In genomic region chr11:98942923-98943641, GRCm38 (mm10) we compare ENCODE assay signal across 8 mouse cellular contexts. TPM values are rescaled to one million over a fixed set of nuclear protein-coding genes. Genes with fewer than 3 reads are reported as not detected.
DNase-seq lines count a peak whose midpoint lies in the region; ATAC-seq lines count a peak whose summit lies in the region.

No protein-coding gene starts in this region.

- no peaks in the 10 kb centered on the region for H3K36me3 ChIP-seq in forebrain, embryonic 16.5 days (ENCODE audit: control insufficient read depth, insufficient read depth)
- no peaks in the 10 kb centered on the region for H3K36me3 ChIP-seq in hindbrain, embryonic 16.5 days (ENCODE audit: control insufficient read depth, insufficient read depth, low read length)
- H3K36me3 ChIP-seq in liver, embryonic 13.5 days, result no peaks in the 10 kb centered on the region

- H3K9me3 ChIP-seq in forebrain, embryonic 16.5 days (ENCODE audit: control insufficient read depth, low read length), result no peaks in the 10 kb centered on the region
- H3K9me3 ChIP-seq in hindbrain, embryonic 16.5 days (ENCODE audit: control insufficient read depth, low read length), result no peaks in the 10 kb centered on the region
- no peaks in the 10 kb centered on the region for H3K9me3 ChIP-seq in liver, embryonic 13.5 days (replicated peaks)

- 46% methylated on average over 8 of the region's 8 CpGs for WGBS in forebrain, embryonic 16.5 days
- WGBS in hindbrain, embryonic 16.5 days, result 46% methylated on average over 8 of the region's 8 CpGs
- 52% methylated on average over 8 of the region's 8 CpGs for WGBS in liver, embryonic 13.5 days (ENCODE audit: insufficient replicate concordance)

- DNase-seq in Muller cell, postnatal 12 days (ENCODE audit: inconsistent ontology term), result peak; percentile 80
- no peak for DNase-seq in liver, embryonic 13.5 days
- peak; percentile 85 to 90 for DNase-seq in natural killer cell, adult 2 months (ENCODE audit: low spot score in 2 of 2)
- DNase-seq in cerebellum, postnatal 36 days, result no peak

- H3K27me3 ChIP-seq in forebrain, embryonic 16.5 days (replicated peaks; ENCODE audit: control insufficient read depth, insufficient read depth, low read length), result no peaks in the 10 kb centered on the region
- no peaks in the 10 kb centered on the region for H3K27me3 ChIP-seq in hindbrain, embryonic 16.5 days (replicated peaks; ENCODE audit: control insufficient read depth, insufficient read depth, low read length)
- H3K27me3 ChIP-seq in liver, embryonic 13.5 days, result peaks cover 31% of the 10 kb centered on the region

- peaks cover 58% of the 10 kb centered on the region for H3K4me1 ChIP-seq in forebrain, embryonic 16.5 days (replicated peaks; ENCODE audit: control insufficient read depth, insufficient read depth, low read length)
- peaks cover 58% of the 10 kb centered on the region for H3K4me1 ChIP-seq in hindbrain, embryonic 16.5 days (ENCODE audit: control insufficient read depth, insufficient read depth, low read depth, low read length)
- peaks cover 96% of the 10 kb centered on the region for H3K4me1 ChIP-seq in liver, embryonic 13.5 days (replicated peaks)

- peak; percentile 44 for ATAC-seq in CD4-positive, CD25-positive, alpha-beta regulatory T cell, adult 4 months
- no peak for ATAC-seq in forebrain, embryonic 16.5 days
- no peak for ATAC-seq in hindbrain, embryonic 16.5 days
- no peak for ATAC-seq in liver, embryonic 13.5 days (ENCODE audit: low read depth)
- no peak for ATAC-seq in megakaryocyte progenitor cell, adult 5-6 weeks (replicated peaks; ENCODE audit: poor library complexity)

- H3K27ac ChIP-seq in forebrain, embryonic 16.5 days (ENCODE audit: low read length), result peak overlapping the region; percentile 86
- H3K27ac ChIP-seq in hindbrain, embryonic 16.5 days (ENCODE audit: low read depth, low read length), result peak overlapping the region; percentile 85
- peak overlapping the region; percentile 81 for H3K27ac ChIP-seq in liver, embryonic 13.5 days

- no peak overlapping the region for H3K4me3 ChIP-seq in forebrain, embryonic 16.5 days (replicated peaks; ENCODE audit: low read length)
- no peak overlapping the region for H3K4me3 ChIP-seq in hindbrain, embryonic 16.5 days (ENCODE audit: low read length)
- H3K4me3 ChIP-seq in liver, embryonic 13.5 days (replicated peaks), result no peak overlapping the region

- H3K9ac ChIP-seq in forebrain, embryonic 16.5 days (replicated peaks; ENCODE audit: low read depth, low read length), result no peak overlapping the region
- no peak overlapping the region; the same call in 1 of the 2 replicates for H3K9ac ChIP-seq in hindbrain, embryonic 16.5 days (ENCODE audit: low read depth, low read length)
- H3K9ac ChIP-seq in liver, embryonic 13.5 days, result 0 out of 2 replicates have a peak overlapping the region, but pooled peaks have one; percentile 63

- H3K4me2 ChIP-seq in forebrain, embryonic 16.5 days (ENCODE audit: low read length), result no peak overlapping the region
- H3K4me2 ChIP-seq in hindbrain, embryonic 16.5 days (ENCODE audit: low read length), result peak overlapping the region; percentile 83
- peak overlapping the region; percentile 89 for H3K4me2 ChIP-seq in liver, embryonic 13.5 days

RNA-seq across cellular contexts. Expression of gene Rara, which starts 15.5 kb away (rescaled TPM):
- 1 to 10 TPM; 8.6 to 8.9 TPM for polyA plus RNA-seq in CD4-positive, CD25-positive, alpha-beta regulatory T cell, adult 4 months (2017; shearing (Covaris generic))
- 9.5 and 10.6 TPM in 2 replicates for polyA plus RNA-seq in forebrain, embryonic 16.5 days (2015; fragmentation: Nextera tagmentation; extraction: Ambion mirVana)
- polyA plus RNA-seq in hindbrain, embryonic 16.5 days (2015; fragmentation: Nextera tagmentation; extraction: Ambion mirVana), result 12.1 and 16.7 TPM in 2 replicates
- polyA plus RNA-seq in liver, embryonic 13.5 days (2015; fragmentation: Nextera tagmentation; extraction: Ambion mirVana), result 3.4 and 3.8 TPM in 2 replicates
- 4.4 and 5.9 TPM in 2 replicates for total RNA-seq in megakaryocyte progenitor cell, adult 5-6 weeks (2015)
- total RNA-seq in megakaryocyte progenitor cell, adult 5-6 weeks (2017), result 1.6 and 2.2 TPM in 2 replicates

RNA-seq across cellular contexts. Expression of gene Cdc6, which starts 35.5 kb away (rescaled TPM):
- polyA plus RNA-seq in CD4-positive, CD25-positive, alpha-beta regulatory T cell, adult 4 months (2017; shearing (Covaris generic)), result 1 to 10 TPM; 4.1 to 8.5 TPM
- polyA plus RNA-seq in forebrain, embryonic 16.5 days (2015; fragmentation: Nextera tagmentation; extraction: Ambion mirVana), result 10.3 and 10.9 TPM in 2 replicates
- 4.6 and 6.3 TPM in 2 replicates for polyA plus RNA-seq in hindbrain, embryonic 16.5 days (2015; fragmentation: Nextera tagmentation; extraction: Ambion mirVana)
- polyA plus RNA-seq in liver, embryonic 13.5 days (2015; fragmentation: Nextera tagmentation; extraction: Ambion mirVana), result 69.1 and 79.8 TPM in 2 replicates
- total RNA-seq in megakaryocyte progenitor cell, adult 5-6 weeks (2015), result 42.6 and 56.1 TPM in 2 replicates
- 40.7 and 44.1 TPM in 2 replicates for total RNA-seq in megakaryocyte progenitor cell, adult 5-6 weeks (2017)

RNA-seq across cellular contexts. Expression of gene Gjd3, which starts 39.7 kb away (rescaled TPM):
- polyA plus RNA-seq in CD4-positive, CD25-positive, alpha-beta regulatory T cell, adult 4 months (2017; shearing (Covaris generic)), result not detected
- polyA plus RNA-seq in forebrain, embryonic 16.5 days (2015; fragmentation: Nextera tagmentation; extraction: Ambion mirVana), result 0.51 and 1.0 TPM in 2 replicates
- polyA plus RNA-seq in hindbrain, embryonic 16.5 days (2015; fragmentation: Nextera tagmentation; extraction: Ambion mirVana), result 2.0 and 3.0 TPM in 2 replicates
- not detected in 2 replicates for polyA plus RNA-seq in liver, embryonic 13.5 days (2015; fragmentation: Nextera tagmentation; extraction: Ambion mirVana)
- not detected in 2 replicates for total RNA-seq in megakaryocyte progenitor cell, adult 5-6 weeks (2015)
- total RNA-seq in megakaryocyte progenitor cell, adult 5-6 weeks (2017), result not detected in 2 replicates

Comparison
In these comparisons a context has a peak if more than half of its experiments do, and no peak if none do; other contexts are left out.
1. DNase-seq: peak in Muller cell, postnatal 12 days (single experiment) and natural killer cell, adult 2 months (2 of 2); none in liver, embryonic 13.5 days (single experiment) and cerebellum, postnatal 36 days (0 of 2).
2. Peak in every context shown above with its lines, with median percentiles within 50 percentile points of each other: H3K27ac ChIP-seq.